Mouse (Mus musculus) ovary, postnatal 10 days (tissue): ENCODE measurements around the gene Zfp426.

ENCODE experiments used
- DNase-seq: peaks from one replicate; pipeline ENCODE4 v3.0.0; 2022; ENCODE audit warnings: low spot score

Zfp426 gene

DNA sequence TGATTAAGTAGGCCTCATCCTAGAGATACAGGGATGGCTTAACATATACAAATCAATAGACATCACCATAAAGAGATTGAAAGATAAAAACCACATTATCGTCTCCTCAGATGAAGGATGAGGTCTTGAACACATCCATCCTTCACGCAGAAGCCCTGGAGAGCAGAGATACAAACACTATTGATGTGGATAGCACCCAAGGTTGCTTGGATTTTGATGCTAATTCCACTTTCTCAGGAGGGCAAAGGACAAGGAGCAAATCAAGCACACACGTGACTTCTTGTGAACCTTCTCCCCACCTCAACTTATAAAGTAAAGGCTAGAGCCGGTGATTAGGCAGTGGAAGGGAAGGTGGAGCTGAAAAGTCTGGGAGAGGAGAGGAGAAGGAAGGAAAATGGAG, 38.9 kb downstream of the Zfp426 start:
- DNase-seq = no peak

DNA sequence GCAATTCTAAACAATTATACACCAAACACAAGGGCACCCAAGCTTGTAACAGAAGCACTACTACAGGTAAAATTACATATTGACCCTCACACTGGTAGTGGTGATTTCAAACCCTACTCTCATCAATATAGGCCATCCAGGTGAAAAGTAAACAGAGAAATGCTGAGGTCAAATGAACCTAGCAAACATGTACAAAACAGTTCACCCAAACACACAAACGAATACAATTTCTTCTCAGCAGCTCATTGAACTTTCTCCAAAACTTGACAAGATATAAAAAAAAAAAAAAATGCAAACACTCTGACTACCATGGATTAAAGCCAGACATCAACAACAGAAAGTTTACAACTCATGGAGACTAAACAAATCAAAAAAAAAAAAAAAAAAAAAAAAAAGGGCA, 41.1 kb downstream of the Zfp426 start:
- DNase-seq = no peak

DNA sequence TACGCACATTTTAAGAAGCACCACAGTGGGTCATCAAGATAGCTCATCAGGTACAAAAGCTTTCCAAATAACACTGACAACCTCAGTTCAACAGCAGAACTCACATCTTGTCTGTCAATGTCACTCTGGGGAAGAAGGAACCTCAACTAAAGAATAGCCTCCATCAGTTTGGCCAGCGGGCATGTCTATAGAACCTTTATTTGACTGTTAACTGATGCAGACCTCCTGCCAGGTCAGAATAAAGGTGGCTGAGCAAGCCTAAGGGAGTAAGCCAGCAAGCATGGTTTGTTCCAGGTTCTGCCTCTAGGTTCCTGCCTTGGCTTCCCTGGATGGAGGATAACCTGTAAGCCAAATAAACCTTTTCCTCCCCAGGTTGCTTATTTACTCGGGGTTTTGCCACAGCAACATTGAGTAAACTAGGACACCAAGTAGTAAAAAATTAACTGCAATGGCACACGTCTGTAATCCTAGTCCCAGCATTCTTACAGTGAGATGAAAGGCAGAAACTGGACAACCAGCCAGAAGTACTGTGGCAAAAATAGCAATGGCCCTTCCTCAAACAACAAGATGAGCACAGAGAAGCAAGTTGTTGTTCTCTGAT, 49.3 kb downstream of the Zfp426 start:
- DNase-seq = no peak

DNA sequence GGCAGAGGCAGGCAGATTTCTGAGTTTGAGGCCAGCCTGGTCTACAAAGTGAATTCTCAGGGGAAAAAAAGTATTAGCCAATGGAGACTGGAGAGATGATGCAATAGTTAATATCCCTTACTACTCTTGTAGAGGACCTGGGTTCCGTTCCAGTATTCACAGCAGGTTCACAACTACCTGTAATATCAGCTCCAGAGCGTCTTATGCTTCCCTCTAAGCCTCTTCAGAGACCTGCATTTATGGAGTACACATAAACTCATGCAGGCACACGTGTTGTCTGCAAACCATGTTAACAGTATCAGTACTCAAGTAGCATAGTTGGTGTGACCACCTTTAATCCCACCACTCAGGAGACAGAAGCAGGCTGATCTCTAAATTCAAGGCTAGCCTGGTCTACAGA, 62.5 kb downstream of the Zfp426 start:
- no peak for DNase-seq
